Mouse (Mus musculus): ENCODE measurements at regions not wholly inside any gene's neighbourhood (a gene's known extent, or its start where the extent isn't known, plus 50 kb on each side); places are given as distances from the start of the nearest gene placed in this dataset.

DNA sequence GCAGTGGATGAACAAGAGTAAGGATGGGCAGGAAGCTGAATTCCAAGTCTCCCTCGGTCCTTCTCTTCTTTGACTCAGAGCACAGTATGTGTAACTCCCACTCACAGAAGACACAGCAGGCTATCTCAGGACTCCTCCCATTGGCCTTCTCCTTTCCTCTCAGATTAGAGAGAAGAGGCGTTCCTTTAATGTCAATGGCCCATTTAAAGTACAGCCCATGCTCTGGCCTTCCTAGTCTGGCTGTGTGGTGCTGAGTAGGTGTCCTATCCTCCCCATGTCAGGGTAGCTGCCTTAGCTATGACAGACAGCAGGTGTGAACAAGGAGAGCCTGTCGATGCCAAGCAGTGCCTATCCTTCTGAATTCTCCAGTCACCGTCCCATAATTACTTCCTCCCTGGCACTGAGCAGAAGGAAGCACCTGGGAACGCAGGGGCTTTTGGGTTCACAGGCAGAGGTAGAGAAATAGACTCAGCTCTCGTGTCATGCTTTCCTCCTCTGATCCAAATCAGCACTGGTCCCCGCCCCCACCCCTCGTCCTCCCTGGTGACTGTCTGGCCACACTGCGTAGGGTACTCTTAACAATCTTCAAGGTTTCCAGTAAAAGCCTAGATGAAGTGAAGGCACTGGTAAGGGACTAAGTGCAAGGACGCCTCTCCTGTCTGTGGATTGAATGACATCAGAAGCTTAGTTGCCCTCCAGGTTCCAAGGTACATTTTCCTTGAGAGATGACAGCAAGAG, 257.8 kb downstream of the Mycn start:
- Histone ChIP-seq H3K27me3 (no peaks in the 10 kb centered on the region), H3K27ac (no peak overlapping the region), H3K4me2 (replicated peaks) (0 out of 2 replicates have a peak overlapping the region, but pooled peaks have one; percentile 42), H3K9me3 (no peaks in the 10 kb centered on the region), H3K4me1 (peaks cover 27% of the 10 kb centered on the region), H3K36me3 (no peaks in the 10 kb centered on the region), H3K4me3 (no peak overlapping the region), H3K9ac (no peak overlapping the region)
- ATAC-seq (ENCODE audit: low FRiP score, low read depth) = no peak
- 43% methylated on average over 10 of the region's 10 CpGs for whole genome bisulfite sequencing

- Histone ChIP-seq H3K27me3 (no peaks in the 10 kb centered on the region), H3K36me3 (no peaks in the 10 kb centered on the region), H3K9ac (peak overlapping the region; percentile 62), H3K4me1 (peaks cover 27% of the 10 kb centered on the region), H3K4me2 (replicated peaks) (peak overlapping the region; percentile 62), H3K4me3 (peak overlapping the region; percentile 37), H3K9me3 (no peaks in the 10 kb centered on the region), H3K27ac (no peak overlapping the region)
- WGBS = 19% methylated on average over 6 of the region's 6 CpGs
- peak; percentile 10; the same call in 1 of the 2 replicates for ATAC-seq (ENCODE audit: low FRiP score, low read depth)
Measured at GRCm38 (mm10) chr12:12681101-12681500, 260.6 kb downstream of the Mycn start.

DNA sequence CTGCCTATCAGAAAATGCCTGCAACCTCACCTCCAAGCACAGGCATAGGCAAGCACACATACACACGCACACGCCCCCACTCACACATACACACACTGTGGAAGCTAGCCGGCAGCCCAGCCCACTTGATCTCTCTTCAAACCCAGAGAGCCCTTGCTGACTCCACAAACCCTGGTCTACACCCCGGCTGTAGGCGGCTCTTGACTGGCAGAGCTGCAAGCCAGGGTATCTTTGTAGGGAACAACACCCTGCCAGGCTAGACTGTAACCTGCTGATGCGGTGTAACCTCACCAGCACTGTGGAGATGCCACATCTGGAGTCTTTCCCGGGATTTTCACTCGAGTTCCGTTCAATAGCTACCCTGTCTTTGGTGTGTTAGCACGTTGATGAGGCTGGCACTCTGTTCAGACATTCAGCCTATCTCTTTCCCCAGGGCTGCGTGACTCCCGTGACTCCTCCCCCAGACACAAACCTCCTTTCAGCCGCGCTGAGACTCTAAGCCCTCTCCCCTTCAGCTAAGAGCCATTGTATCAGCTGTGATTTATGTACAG, 261.3 kb downstream of the Mycn start:
- no peaks in the 10 kb centered on the region for H3K36me3 ChIP-seq
- WGBS = 14% methylated on average over 14 of the region's 14 CpGs
- peak overlapping the region; percentile 62 for H3K9ac ChIP-seq
- H3K9me3 ChIP-seq = no peaks in the 10 kb centered on the region
- peak overlapping the region; percentile 37 for H3K4me3 ChIP-seq
- ATAC-seq (ENCODE audit: low FRiP score, low read depth) = peak; percentile 80
- H3K27ac ChIP-seq = no peak overlapping the region; the same call in 1 of the 2 replicates
- no peaks in the 10 kb centered on the region for H3K27me3 ChIP-seq
- peak overlapping the region; percentile 62 for H3K4me2 ChIP-seq (replicated peaks)
- peaks cover 26% of the 10 kb centered on the region for H3K4me1 ChIP-seq

DNA sequence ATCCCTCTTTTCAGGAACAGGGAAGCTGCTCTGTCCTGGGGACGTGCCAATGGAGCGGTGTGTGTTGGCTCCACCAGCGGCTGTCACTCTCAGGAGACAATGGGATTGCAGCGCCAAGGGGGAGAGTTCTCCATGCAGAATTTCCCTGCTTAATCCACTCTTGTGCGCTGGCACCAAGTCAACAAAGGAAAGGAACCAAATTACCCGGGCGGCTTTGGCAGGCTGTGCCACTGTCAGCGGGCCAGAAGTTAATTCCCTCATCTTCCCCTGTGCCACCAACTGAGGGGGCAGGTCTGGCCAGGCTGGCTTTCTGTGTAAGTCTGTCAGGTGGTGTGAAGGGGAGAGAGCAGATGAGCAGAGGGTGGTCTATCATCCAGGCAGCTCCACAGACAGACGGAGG, 265.0 kb downstream of the Mycn start:
- Histone ChIP-seq H3K9ac (no peak overlapping the region), H3K9me3 (no peaks in the 10 kb centered on the region), H3K27me3 (no peaks in the 10 kb centered on the region), H3K27ac (no peak overlapping the region), H3K4me3 (no peak overlapping the region), H3K36me3 (no peaks in the 10 kb centered on the region), H3K4me2 (replicated peaks) (no peak overlapping the region), H3K4me1 (peaks cover 10% of the 10 kb centered on the region)
- WGBS = 84% methylated on average over 9 of the region's 9 CpGs
- no peak for ATAC-seq (ENCODE audit: low FRiP score, low read depth)

- WGBS = 67% methylated on average over 5 of the region's 5 CpGs
- Histone ChIP-seq H3K36me3 (no peaks in the 10 kb centered on the region), H3K27me3 (no peaks in the 10 kb centered on the region), H3K27ac (no peak overlapping the region), H3K4me3 (no peak overlapping the region), H3K4me2 (replicated peaks) (no peak overlapping the region), H3K9me3 (no peaks in the 10 kb centered on the region), H3K9ac (no peak overlapping the region), H3K4me1 (no peaks in the 10 kb centered on the region)
- peak; percentile 69 for ATAC-seq (ENCODE audit: low FRiP score, low read depth)
Measured at GRCm38 (mm10) chr12:12669931-12670330, 271.8 kb downstream of the Mycn start.

- no peaks in the 10 kb centered on the region for H3K36me3 ChIP-seq
- H3K27me3 ChIP-seq = no peaks in the 10 kb centered on the region
- WGBS = 61% methylated on average over 4 of the region's 4 CpGs
- no peak overlapping the region for H3K4me2 ChIP-seq (replicated peaks)
- H3K4me3 ChIP-seq = no peak overlapping the region
- ATAC-seq (ENCODE audit: low FRiP score, low read depth) = no peak
- H3K9me3 ChIP-seq = no peaks in the 10 kb centered on the region
- H3K27ac ChIP-seq = no peak overlapping the region
- H3K4me1 ChIP-seq = no peaks in the 10 kb centered on the region
- no peak overlapping the region for H3K9ac ChIP-seq
Measured at GRCm38 (mm10) chr12:12668919-12669318, 272.8 kb downstream of the Mycn start.

- H3K9me3 ChIP-seq = peaks cover 8% of the 10 kb centered on the region; the same call in 1 of the 2 replicates
- no peak overlapping the region for H3K27ac ChIP-seq
- no peaks in the 10 kb centered on the region for H3K27me3 ChIP-seq
- no peak overlapping the region for H3K4me3 ChIP-seq
- no peak overlapping the region for H3K4me2 ChIP-seq (replicated peaks)
- ATAC-seq (ENCODE audit: low FRiP score, low read depth) = no peak
- H3K9ac ChIP-seq = no peak overlapping the region
- no peaks in the 10 kb centered on the region for H3K36me3 ChIP-seq
- WGBS = 26% methylated on average over 8 of the region's 8 CpGs
- peaks cover 10% of the 10 kb centered on the region for H3K4me1 ChIP-seq
Measured at GRCm38 (mm10) chr12:12655611-12656010, 286.1 kb downstream of the Mycn start.

- ATAC-seq (ENCODE audit: low FRiP score, low read depth) = no peak
- H3K4me2 ChIP-seq (replicated peaks) = no peak overlapping the region
- H3K9me3 ChIP-seq = peaks cover 8% of the 10 kb centered on the region; the same call in 1 of the 2 replicates
- no peak overlapping the region for H3K9ac ChIP-seq
- H3K4me3 ChIP-seq = no peak overlapping the region
- no peaks in the 10 kb centered on the region for H3K36me3 ChIP-seq
- peaks cover 10% of the 10 kb centered on the region for H3K4me1 ChIP-seq
- H3K27ac ChIP-seq = no peak overlapping the region
- 10% methylated on average over 10 of the region's 10 CpGs for WGBS
- no peaks in the 10 kb centered on the region for H3K27me3 ChIP-seq
Measured at GRCm38 (mm10) chr12:12655184-12655583, 286.5 kb downstream of the Mycn start.

- Histone ChIP-seq H3K9me3 (no peaks in the 10 kb centered on the region), H3K4me2 (replicated peaks) (no peak overlapping the region), H3K27me3 (no peaks in the 10 kb centered on the region), H3K4me1 (peaks cover 10% of the 10 kb centered on the region), H3K36me3 (no peaks in the 10 kb centered on the region), H3K9ac (no peak overlapping the region), H3K4me3 (no peak overlapping the region), H3K27ac (no peak overlapping the region)
- 52% methylated on average over 7 of the region's 7 CpGs for WGBS
- ATAC-seq (ENCODE audit: low FRiP score, low read depth) = no peak
Measured at GRCm38 (mm10) chr12:12652361-12652760, 289.4 kb downstream of the Mycn start.

GRCm38 (mm10) chr12:12650309-12650708, 291.4 kb downstream of the Mycn start:
- Histone ChIP-seq H3K4me2 (replicated peaks) (no peak overlapping the region), H3K4me1 (peaks cover 7% of the 10 kb centered on the region), H3K36me3 (no peaks in the 10 kb centered on the region), H3K4me3 (no peak overlapping the region), H3K9me3 (no peaks in the 10 kb centered on the region), H3K9ac (no peak overlapping the region), H3K27me3 (no peaks in the 10 kb centered on the region), H3K27ac (no peak overlapping the region)
- no peak for ATAC-seq (ENCODE audit: low FRiP score, low read depth)
- 82% methylated on average over 1 of the region's 1 CpGs for WGBS

GRCm38 (mm10) chr12:12647467-12647866, 294.2 kb downstream of the Mycn start:
- WGBS = 56% methylated on average over 6 of the region's 6 CpGs
- Histone ChIP-seq H3K4me1 (0 out of 2 replicates have a peak, but pooled peaks cover 3% of the 10 kb centered on the region), H3K4me2 (replicated peaks) (no peak overlapping the region), H3K27me3 (no peaks in the 10 kb centered on the region), H3K4me3 (no peak overlapping the region), H3K27ac (no peak overlapping the region), H3K9ac (no peak overlapping the region), H3K9me3 (no peaks in the 10 kb centered on the region), H3K36me3 (no peaks in the 10 kb centered on the region)
- ATAC-seq (ENCODE audit: low FRiP score, low read depth) = no peak

- no peaks in the 10 kb centered on the region for H3K36me3 ChIP-seq
- no peak for ATAC-seq (ENCODE audit: low FRiP score, low read depth)
- H3K4me2 ChIP-seq (replicated peaks) = no peak overlapping the region
- 85% methylated on average over 4 of the region's 4 CpGs for WGBS
- no peaks in the 10 kb centered on the region for H3K9me3 ChIP-seq
- H3K27ac ChIP-seq = no peak overlapping the region
- H3K9ac ChIP-seq = no peak overlapping the region
- H3K27me3 ChIP-seq = no peaks in the 10 kb centered on the region
- H3K4me3 ChIP-seq = no peak overlapping the region
- H3K4me1 ChIP-seq = no peaks in the 10 kb centered on the region
Measured at GRCm38 (mm10) chr12:12645183-12645582, 296.5 kb downstream of the Mycn start.

All from limb, embryonic 13.5 days (tissue).